Mouse (Mus musculus) splenic B cell, adult 2 months (primary cell): Measurements from ENCODE around the gene Aagab.

ENCODE experiments used
- DNase-seq: peaks from one replicate; pipeline ENCODE4 v3.0.0-alpha.2; 2011; ENCODE audit warnings: low read depth, low spot score
- H3K27me3 ChIP-seq: 2 replicates; pipeline ENCODE4 v1.6.1; 2012; ENCODE audit warnings: mild to moderate bottlenecking, low read length, moderate library complexity, mixed read lengths; ENCODE audit not compliant: control insufficient read depth, poor library complexity, insufficient read depth, severe bottlenecking
- H3K36me3 ChIP-seq: 2 replicates; pipeline ENCODE4 v1.6.1; 2012; ENCODE audit warnings: mild to moderate bottlenecking, low read length, moderate library complexity, mixed read lengths; ENCODE audit not compliant: control insufficient read depth, poor library complexity, insufficient read depth, severe bottlenecking

Aagab gene

GRCm38 (mm10) chr9:63647581-63648519 is 45.4 kb downstream of the Aagab start:
- no peak for DNase-seq
- Histone ChIP-seq H3K36me3 (peaks cover 3% of the 10 kb centered on the region; the same call in 1 of the 2 replicates), H3K27me3 (no peaks in the 10 kb centered on the region)

DNA sequence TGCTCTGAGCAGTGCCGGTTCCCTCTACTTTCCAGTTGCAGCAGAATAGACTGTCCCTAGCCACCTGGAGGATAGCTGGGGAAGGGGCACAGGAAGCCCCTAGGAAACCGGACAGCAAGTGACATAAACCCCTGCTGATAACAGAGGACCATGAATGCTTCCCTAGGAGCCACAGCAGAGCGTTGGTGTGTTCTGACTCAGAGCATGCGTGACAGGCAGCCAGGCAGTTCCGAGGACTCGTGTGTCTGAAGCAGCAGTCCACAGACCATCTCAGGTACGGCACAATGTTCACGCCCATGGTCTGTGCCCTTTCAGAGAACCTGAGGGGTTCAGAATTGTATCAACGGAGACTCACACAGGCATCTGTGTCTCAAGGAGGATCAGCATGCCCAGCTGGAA is 46.1 kb downstream of the Aagab start:
- Histone ChIP-seq H3K27me3 (no peaks in the 10 kb centered on the region), H3K36me3 (peaks cover 3% of the 10 kb centered on the region; the same call in 1 of the 2 replicates)
- no peak for DNase-seq

DNA sequence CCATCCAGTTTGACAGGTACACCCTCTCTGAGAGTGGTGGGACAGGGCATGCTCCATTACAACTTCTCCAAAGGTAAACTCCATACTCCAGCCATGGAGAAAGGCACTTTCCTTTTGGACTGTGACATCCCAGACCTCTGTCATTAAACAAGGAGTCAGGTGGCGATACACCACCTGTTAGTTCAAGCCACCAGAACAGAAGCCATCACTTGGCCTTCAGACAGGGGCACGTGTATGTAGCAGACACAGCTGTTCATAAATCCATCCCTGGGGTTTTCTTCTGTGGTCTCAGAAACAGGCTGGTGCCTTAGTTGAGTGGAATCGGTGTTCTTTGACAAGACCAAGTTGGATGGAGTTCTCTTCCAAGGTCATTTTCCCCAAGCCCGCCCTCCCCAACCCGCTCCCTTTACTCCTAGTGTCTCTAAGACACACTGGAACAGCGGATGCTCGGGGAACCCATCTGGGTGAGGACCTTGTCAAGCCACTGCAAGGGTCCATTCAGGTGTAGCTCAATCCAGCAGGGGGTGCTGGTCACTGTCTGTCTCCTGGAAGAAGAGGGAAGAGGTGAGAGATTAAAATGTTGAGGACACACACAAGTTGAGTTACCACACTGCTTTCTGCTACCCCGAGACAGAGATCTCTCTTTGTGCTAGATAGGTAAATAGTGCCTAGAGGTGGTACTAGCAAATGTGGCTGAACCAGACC is 47.5 kb downstream of the Aagab start:
- peak; percentile 57 for DNase-seq
- H3K36me3 ChIP-seq = peaks cover 3% of the 10 kb centered on the region; the same call in 1 of the 2 replicates

GRCm38 (mm10) chr9:63650905-63651304 is 48.4 kb downstream of the Aagab start:
- Histone ChIP-seq H3K27me3 (no peaks in the 10 kb centered on the region), H3K36me3 (peaks cover 3% of the 10 kb centered on the region; the same call in 1 of the 2 replicates)
- DNase-seq = no peak

More for the DNA sequence above, 47.5 kb downstream of the Aagab start:
- no peaks in the 10 kb centered on the region for H3K27me3 ChIP-seq

- no peak for DNase-seq
- peaks cover 3% of the 10 kb centered on the region; the same call in 1 of the 2 replicates for H3K36me3 ChIP-seq
- H3K27me3 ChIP-seq = no peaks in the 10 kb centered on the region
Observed at GRCm38 (mm10) chr9:63651594-63651993, 49.1 kb downstream of the Aagab start.

- H3K27me3 ChIP-seq = no peaks in the 10 kb centered on the region
- DNase-seq = no peak
- peaks cover 3% of the 10 kb centered on the region; the same call in 1 of the 2 replicates for H3K36me3 ChIP-seq
Observed at GRCm38 (mm10) chr9:63653666-63654065, 51.2 kb downstream of the Aagab start.

DNA sequence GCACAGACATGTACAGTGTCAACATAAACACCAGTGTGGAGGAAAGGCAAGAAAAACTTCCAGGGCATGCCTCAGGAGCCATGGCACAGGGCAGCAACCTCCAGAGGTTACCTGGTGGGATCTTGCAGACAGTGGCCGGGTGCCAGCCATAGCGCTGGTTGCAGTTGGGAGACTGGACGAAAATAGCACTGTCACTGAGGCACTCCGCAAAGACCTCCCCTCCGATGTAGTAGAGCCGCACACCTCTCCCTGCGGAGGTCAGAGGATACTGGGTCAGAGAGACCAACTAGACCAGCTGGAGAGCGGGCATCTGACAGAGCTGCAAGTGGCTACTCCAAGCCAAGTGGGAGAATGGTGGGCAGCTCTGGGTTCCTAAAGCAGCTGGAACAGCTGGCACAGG is 52.1 kb downstream of the Aagab start:
- no peaks in the 10 kb centered on the region for H3K36me3 ChIP-seq
- H3K27me3 ChIP-seq = no peaks in the 10 kb centered on the region
- no peak for DNase-seq

DNA sequence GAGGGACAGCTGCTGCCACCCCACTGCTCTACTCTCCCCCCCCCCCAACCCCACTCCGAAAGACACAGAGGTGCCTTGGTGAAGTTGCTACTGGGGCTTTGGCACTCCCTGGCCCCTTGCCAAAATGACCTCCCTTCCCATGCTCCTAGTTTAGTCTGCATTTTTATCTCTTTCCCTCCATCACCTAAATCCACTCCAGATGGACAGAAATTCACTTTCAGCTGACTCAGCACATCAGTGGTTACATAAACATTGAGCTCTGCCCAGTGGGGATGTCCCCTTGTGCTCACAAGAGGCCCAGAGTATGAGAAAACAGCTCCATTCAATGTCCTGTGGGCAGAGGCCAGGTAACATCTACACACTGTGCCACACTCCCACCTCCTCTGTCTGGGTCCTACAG is 52.6 kb downstream of the Aagab start:
- no peak for DNase-seq
- no peaks in the 10 kb centered on the region for H3K36me3 ChIP-seq
- H3K27me3 ChIP-seq = no peaks in the 10 kb centered on the region

GRCm38 (mm10) chr9:63657167-63657566 is 54.7 kb downstream of the Aagab start:
- Histone ChIP-seq H3K36me3 (no peaks in the 10 kb centered on the region), H3K27me3 (no peaks in the 10 kb centered on the region)
- DNase-seq = no peak

DNA sequence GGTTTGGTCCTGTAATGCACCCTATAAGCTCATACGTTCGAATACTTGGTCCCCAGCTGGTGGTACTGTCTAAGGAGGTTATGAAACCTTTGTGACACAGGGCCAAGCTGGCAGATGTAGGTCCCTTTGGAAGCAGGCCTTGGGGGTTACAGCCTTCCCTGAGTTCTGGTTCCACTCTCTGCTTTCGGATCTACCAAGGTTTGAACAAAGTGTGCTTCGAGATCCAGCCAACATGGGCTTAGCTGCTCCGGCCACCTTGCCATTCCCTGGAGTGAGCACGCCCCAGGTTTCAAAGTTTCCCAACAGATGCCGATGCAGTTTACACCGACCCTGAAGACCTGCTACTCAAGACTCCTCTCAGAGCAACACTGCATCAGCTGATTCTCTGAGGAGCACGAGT is 56.0 kb downstream of the Aagab start:
- no peaks in the 10 kb centered on the region for H3K27me3 ChIP-seq
- no peak for DNase-seq
- H3K36me3 ChIP-seq = no peaks in the 10 kb centered on the region

- no peaks in the 10 kb centered on the region for H3K36me3 ChIP-seq
- no peaks in the 10 kb centered on the region for H3K27me3 ChIP-seq
Observed at GRCm38 (mm10) chr9:63658970-63659371, 56.5 kb downstream of the Aagab start.

DNA sequence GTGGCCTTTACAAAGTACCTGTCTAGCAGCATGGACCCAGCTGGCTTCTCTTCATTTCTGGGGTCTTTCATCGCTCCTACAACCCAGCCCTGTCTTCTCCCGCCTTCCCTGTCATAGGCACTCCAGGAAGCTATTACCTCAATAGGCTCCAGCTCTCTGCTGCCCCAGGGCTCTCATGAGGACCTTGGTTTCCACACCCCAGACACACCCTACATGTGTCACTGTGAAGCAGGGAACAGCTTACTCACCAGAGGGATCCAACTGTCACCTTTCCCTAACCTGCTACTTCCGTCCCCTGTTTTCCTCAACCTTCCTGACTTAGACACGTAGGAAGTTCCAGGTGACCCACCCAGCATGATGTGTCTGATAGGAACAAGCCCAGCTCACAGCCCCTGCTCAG is 57.6 kb downstream of the Aagab start:
- H3K27me3 ChIP-seq = no peaks in the 10 kb centered on the region
- no peak for DNase-seq
- H3K36me3 ChIP-seq = no peaks in the 10 kb centered on the region

More at GRCm38 (mm10) chr9:63658970-63659371, 56.5 kb downstream of the Aagab start:
- no peak for DNase-seq

- Histone ChIP-seq H3K27me3 (no peaks in the 10 kb centered on the region), H3K36me3 (no peaks in the 10 kb centered on the region)
- DNase-seq = no peak
Observed at GRCm38 (mm10) chr9:63660691-63661090, 58.2 kb downstream of the Aagab start.

- Histone ChIP-seq H3K36me3 (no peaks in the 10 kb centered on the region), H3K27me3 (no peaks in the 10 kb centered on the region)
- DNase-seq = no peak
Observed at GRCm38 (mm10) chr9:63662759-63663158, 60.3 kb downstream of the Aagab start.

DNA sequence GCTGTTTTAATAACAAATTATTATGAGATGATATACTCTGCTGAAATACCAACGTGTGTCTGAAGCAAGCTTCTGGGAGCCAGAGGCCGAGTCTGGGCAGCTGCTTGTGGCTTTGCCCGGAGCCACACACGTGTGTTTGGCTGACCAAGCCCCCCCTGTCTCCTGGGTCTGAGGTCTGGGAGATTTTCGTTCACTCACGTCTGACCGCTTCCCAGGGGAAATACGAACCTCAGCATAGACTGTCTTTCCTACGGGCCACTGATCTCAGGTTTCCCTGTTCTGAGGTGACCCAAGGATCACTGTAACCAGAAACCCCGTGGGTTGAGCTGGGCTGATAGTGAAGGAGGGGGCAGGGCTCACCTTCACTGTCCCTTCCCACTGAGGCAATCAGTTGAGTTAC is 60.8 kb downstream of the Aagab start:
- DNase-seq = no peak
- Histone ChIP-seq H3K27me3 (no peaks in the 10 kb centered on the region), H3K36me3 (no peaks in the 10 kb centered on the region)
